Mouse (Mus musculus) bone marrow, adult 2 months (tissue): ENCODE results near the gene Tfap2a.

Source experiments
- CTCF ChIP-seq: fragments of 200-500 bp; IDR thresholded peaks from 2 replicates; pipeline ENCODE4 v1.5.1; 2011; ENCODE audit warnings: low read length, control low read depth; ENCODE audit not compliant: control insufficient read depth, insufficient read depth
- POLR2A ChIP-seq: fragments of 200-500 bp; IDR thresholded peaks from 2 replicates; pipeline ENCODE4 v1.6.1; 2011; ENCODE audit warnings: low read depth, mild to moderate bottlenecking, control low read depth, low read length, borderline replicate concordance; ENCODE audit not compliant: control insufficient read depth

DNA sequence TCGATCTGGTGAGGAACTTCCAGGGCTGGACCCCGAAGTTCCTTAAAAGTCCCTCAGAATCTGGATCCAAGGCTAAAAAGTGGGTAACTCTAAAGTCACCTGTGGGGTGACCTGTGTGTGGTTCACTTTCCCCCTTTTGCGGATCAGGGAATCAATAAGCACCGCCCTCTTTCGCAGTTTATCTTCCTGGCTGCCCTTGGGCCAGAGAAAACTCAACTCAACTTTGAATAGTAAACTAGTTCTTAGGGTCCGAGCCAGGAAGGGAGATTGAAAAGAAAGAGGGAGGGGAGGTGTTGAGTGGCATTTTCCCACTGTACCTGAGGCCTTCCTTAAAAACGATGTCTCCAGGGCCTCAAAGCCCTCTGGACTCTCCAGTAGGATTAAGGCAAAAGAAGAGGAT lies 3.3 kb upstream of the Tfap2a start:
- TF ChIP-seq POLR2A (no peak), CTCF (no peak)
